Comparison of ENCODE assay signal across 22 mouse cellular contexts in the genomic region with DNA sequence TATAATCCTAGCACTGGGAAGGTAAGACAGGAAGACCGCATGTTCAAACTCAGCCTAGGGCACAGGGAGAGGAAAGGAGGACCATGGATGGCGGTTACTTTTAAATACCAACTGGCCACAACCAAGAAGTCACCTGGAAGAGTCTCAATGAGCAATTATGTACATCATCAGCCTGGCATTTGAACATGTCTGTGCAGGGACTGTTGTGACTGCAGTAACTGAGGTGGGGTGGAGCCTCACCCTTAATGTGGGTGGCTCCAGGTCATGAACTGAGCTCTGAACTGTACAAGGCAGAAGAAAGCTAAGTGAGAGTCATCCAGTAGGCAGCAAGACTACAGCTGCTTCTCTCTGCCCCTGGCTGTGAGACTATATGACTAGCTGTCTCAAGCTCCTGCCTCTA.
DNase-seq lines count a peak whose midpoint lies in the region; ATAC-seq and TF ChIP-seq lines count a peak whose summit lies in the region.
"Had no signal": no experiment of that assay in that cellular context is flagged by ENCODE, and none has a peak within 500 bp of the region (broad histone marks: within the 10 kb centered on the region; RNA-seq: fewer than 3 reads in every experiment).

No protein-coding gene starts in this region.

- H3K27ac ChIP-seq in heart, embryonic 12.5 days (ENCODE audit: poor library complexity, severe bottlenecking): no peak overlapping the region
- no peak overlapping the region for H3K27ac ChIP-seq in stomach, postnatal 0 days (replicated peaks)
- H3K27ac ChIP-seq: embryonic facial prominence, embryonic 12.5 days; forebrain, embryonic 10.5 days; gastrocnemius, adult 2 months; heart, embryonic 10.5 days; heart, embryonic 15.5 days; hindbrain, embryonic 14.5 days had no signal

- 97% methylated on average over 2 of the region's 2 CpGs for WGBS in heart, embryonic 12.5 days
- WGBS in stomach, postnatal 0 days: 89% methylated on average over 2 of the region's 2 CpGs

- no peak for ATAC-seq in heart, embryonic 12.5 days (ENCODE audit: insufficient number of reproducible peaks, low FRiP score)
- ATAC-seq in erythroid progenitor cell, adult 5-6 weeks (replicated peaks; ENCODE audit: low FRiP score, poor library complexity, severe bottlenecking): 0 out of 2 replicates have a peak, but pooled peaks have one; percentile 10
- peak; percentile 42; the same call in 1 of the 2 replicates for ATAC-seq in stomach, postnatal 0 days (ENCODE audit: low FRiP score, low TSS enrichment)
- ATAC-seq: forebrain, embryonic 14.5 days had no signal

- no peak overlapping the region for H3K4me2 ChIP-seq in heart, embryonic 12.5 days
- no peak overlapping the region for H3K4me2 ChIP-seq in stomach, postnatal 0 days (replicated peaks; ENCODE audit: low read depth)
- H3K4me2 ChIP-seq: embryonic facial prominence, embryonic 12.5 days; heart, embryonic 15.5 days; hindbrain, embryonic 14.5 days had no signal

- peak; percentile 53 for DNase-seq in heart, adult 11 months
- peak; percentile 9 for DNase-seq in 3T3-L1 (ENCODE audit: low read depth, low spot score)
- no peak for DNase-seq in stomach, postnatal 0 days (ENCODE audit: low spot score)
- no peak for DNase-seq in adrenal gland, postnatal 36 days
- no peak for DNase-seq in thymus, postnatal 10 days (ENCODE audit: low spot score in 2 of 2)
- DNase-seq: adrenal gland, adult 8-10 months; cerebellum, adult 11 months; cerebellum, adult 8-10 months; cerebellum, postnatal 14 days; embryo, embryonic 11 days; gastrocnemius, adult 2 months; gastrocnemius, postnatal 25 days; heart, adult 18-20 months; heart, postnatal 14 days had no signal

- H3K27me3 ChIP-seq in heart, embryonic 12.5 days (replicated peaks): no peaks in the 10 kb centered on the region
- no peaks in the 10 kb centered on the region for H3K27me3 ChIP-seq in stomach, postnatal 0 days (ENCODE audit: control insufficient read depth, insufficient read depth, low read length)
- H3K27me3 ChIP-seq: embryonic facial prominence, embryonic 12.5 days; heart, embryonic 15.5 days had no signal

- H3K9me3 ChIP-seq in heart, embryonic 12.5 days (replicated peaks): no peaks in the 10 kb centered on the region
- H3K9me3 ChIP-seq in stomach, postnatal 0 days (ENCODE audit: control insufficient read depth, low read length): no peaks in the 10 kb centered on the region
- H3K9me3 ChIP-seq: embryonic facial prominence, embryonic 12.5 days; forebrain, embryonic 10.5 days; heart, embryonic 10.5 days; heart, embryonic 15.5 days had no signal

- H3K4me1 ChIP-seq in heart, embryonic 12.5 days (replicated peaks): peaks cover 11% of the 10 kb centered on the region
- no peaks in the 10 kb centered on the region for H3K4me1 ChIP-seq in stomach, postnatal 0 days (replicated peaks; ENCODE audit: control insufficient read depth, insufficient read depth)
- H3K4me1 ChIP-seq: embryonic facial prominence, embryonic 12.5 days; forebrain, embryonic 10.5 days; heart, embryonic 10.5 days; heart, embryonic 15.5 days had no signal

- peaks cover 14% of the 10 kb centered on the region for H3K36me3 ChIP-seq in heart, embryonic 12.5 days
- peaks cover 2% of the 10 kb centered on the region; the same call in 1 of the 2 replicates for H3K36me3 ChIP-seq in stomach, postnatal 0 days (ENCODE audit: control insufficient read depth, insufficient read depth, low read length)
- H3K36me3 ChIP-seq: heart, embryonic 15.5 days had no signal

- no peak overlapping the region for H3K9ac ChIP-seq in heart, embryonic 12.5 days
- H3K9ac ChIP-seq in stomach, postnatal 0 days (ENCODE audit: low read length): no peak overlapping the region
- H3K9ac ChIP-seq: embryonic facial prominence, embryonic 12.5 days; heart, embryonic 15.5 days; hindbrain, embryonic 14.5 days had no signal

- no peak for TF ChIP-seq CTCF in stomach, postnatal 0 days (IDR thresholded peaks at IDR 0.05; ENCODE audit: low read depth)

- no peak overlapping the region for H3K4me3 ChIP-seq in heart, embryonic 12.5 days
- no peak overlapping the region for H3K4me3 ChIP-seq in stomach, postnatal 0 days (ENCODE audit: low read depth, low read length)
- H3K4me3 ChIP-seq: embryonic facial prominence, embryonic 12.5 days; forebrain, embryonic 10.5 days; gastrocnemius, adult 2 months; heart, embryonic 10.5 days; heart, embryonic 15.5 days had no signal

- TF ChIP-seq EP300 in stomach, postnatal 0 days (optimal IDR thresholded peaks at IDR 0.05): no peak

Comparison
In these comparisons a context has a peak if more than half of its experiments do, and no peak if none do; other contexts are left out.
1. DNase-seq: peak in heart, adult 11 months (single experiment) and 3T3-L1 (single experiment); none in stomach, postnatal 0 days (single experiment), adrenal gland, postnatal 36 days (0 of 2) and thymus, postnatal 10 days (0 of 2).